Mouse (Mus musculus): Measurements from ENCODE around the gene Zfp629. TPM values are rescaled to one million over a fixed set of nuclear protein-coding genes. Genes with fewer than 3 reads are reported as not detected.
"Not testable (repeated sequence)": the region's sequence is repeated elsewhere in the genome, so short reads cannot be mapped to it uniquely, and the experiment has no call there.

The Zfp629 gene
- polyA plus RNA-seq, 1 experiment from 2014 or later = 9.6 TPM

- no peak overlapping the region for H3K27ac ChIP-seq (ENCODE audit: low read length)
- peaks cover 5% of the 10 kb centered on the region; the same call in 1 of the 2 replicates for H3K4me1 ChIP-seq (ENCODE audit: control insufficient read depth, insufficient read depth, low read length)
- H3K4me3 ChIP-seq (ENCODE audit: low read length) = no peak overlapping the region
- ATAC-seq (replicated peaks; ENCODE audit: extremely low read depth, insufficient read depth, low FRiP score) = no peak
- no peak overlapping the region for H3K4me2 ChIP-seq (ENCODE audit: low read depth, low read length)
- no peaks in the 10 kb centered on the region for H3K36me3 ChIP-seq (ENCODE audit: control insufficient read depth, insufficient read depth)
- H3K27me3 ChIP-seq (ENCODE audit: control insufficient read depth, insufficient read depth, low read length) = no peaks in the 10 kb centered on the region; the same call in 1 of the 2 replicates
- no peak overlapping the region for H3K9ac ChIP-seq (ENCODE audit: low read length)
- WGBS = 74% methylated on average over 6 of the region's 6 CpGs
- H3K9me3 ChIP-seq (replicated peaks; ENCODE audit: control insufficient read depth, low read length) = no peaks in the 10 kb centered on the region
Measured at GRCm38 (mm10) chr7:127649206-127649605, 33.6 kb upstream of the Zfp629 start.

DNA sequence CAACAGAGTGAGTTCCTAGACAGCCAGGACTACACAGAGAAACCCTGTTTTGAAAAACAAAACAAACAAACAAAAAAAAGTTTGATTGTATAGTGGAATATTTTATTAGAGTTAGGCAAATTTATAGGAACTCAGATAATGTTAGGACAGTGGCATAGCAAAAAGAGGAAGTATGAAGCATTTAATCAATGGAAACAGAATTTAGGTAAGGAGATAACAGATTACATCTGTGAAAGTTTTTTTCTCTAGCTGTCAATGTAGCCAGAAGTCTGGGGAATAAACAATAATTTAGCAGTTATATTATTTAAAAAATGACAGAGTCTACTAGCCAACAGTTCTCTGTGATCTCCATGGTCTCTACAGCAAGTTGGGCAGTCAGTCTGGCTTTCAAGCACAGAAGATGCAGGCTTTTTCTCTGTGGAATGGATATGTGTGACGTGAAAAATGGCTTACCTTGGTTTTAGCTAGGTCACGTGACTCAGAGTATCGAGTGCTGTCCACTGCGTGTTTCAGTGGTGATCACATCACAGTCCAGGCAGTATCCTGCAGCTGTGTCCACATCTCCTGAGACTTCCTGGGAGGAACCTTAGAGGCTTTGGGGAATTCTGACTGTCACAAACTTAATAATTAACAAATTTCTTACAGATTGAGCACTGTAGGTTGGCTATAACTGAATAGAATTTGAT, 33.1 kb upstream of the Zfp629 start:
- WGBS = 63% methylated on average over 4 of the region's 4 CpGs
- H3K27ac ChIP-seq (ENCODE audit: low read length) = no peak overlapping the region
- H3K4me3 ChIP-seq (ENCODE audit: low read length) = no peak overlapping the region
- no peak overlapping the region for H3K9ac ChIP-seq (ENCODE audit: low read length)
- no peaks in the 10 kb centered on the region for H3K9me3 ChIP-seq (replicated peaks; ENCODE audit: control insufficient read depth, low read length)
- no peaks in the 10 kb centered on the region for H3K36me3 ChIP-seq (ENCODE audit: control insufficient read depth, insufficient read depth)
- no peaks in the 10 kb centered on the region; the same call in 1 of the 2 replicates for H3K27me3 ChIP-seq (ENCODE audit: control insufficient read depth, insufficient read depth, low read length)
- no peak overlapping the region for H3K4me2 ChIP-seq (ENCODE audit: low read depth, low read length)
- ATAC-seq (replicated peaks; ENCODE audit: extremely low read depth, insufficient read depth, low FRiP score) = no peak
- H3K4me1 ChIP-seq (ENCODE audit: control insufficient read depth, insufficient read depth, low read length) = peaks cover 5% of the 10 kb centered on the region; the same call in 1 of the 2 replicates

GRCm38 (mm10) chr7:127647576-127647975, 32.0 kb upstream of the Zfp629 start:
- H3K4me3 ChIP-seq (ENCODE audit: low read length); H3K9ac ChIP-seq (ENCODE audit: low read length); H3K4me1 ChIP-seq (ENCODE audit: control insufficient read depth, insufficient read depth, low read length); H3K27ac ChIP-seq (ENCODE audit: low read length); H3K27me3 ChIP-seq (ENCODE audit: control insufficient read depth, insufficient read depth, low read length); H3K9me3 ChIP-seq (replicated peaks; ENCODE audit: control insufficient read depth, low read length); H3K36me3 ChIP-seq (ENCODE audit: control insufficient read depth, insufficient read depth); H3K4me2 ChIP-seq (ENCODE audit: low read depth, low read length); ATAC-seq (replicated peaks; ENCODE audit: extremely low read depth, insufficient read depth, low FRiP score): not testable (repeated sequence)
- WGBS = 88% methylated on average over 7 of the region's 7 CpGs

DNA sequence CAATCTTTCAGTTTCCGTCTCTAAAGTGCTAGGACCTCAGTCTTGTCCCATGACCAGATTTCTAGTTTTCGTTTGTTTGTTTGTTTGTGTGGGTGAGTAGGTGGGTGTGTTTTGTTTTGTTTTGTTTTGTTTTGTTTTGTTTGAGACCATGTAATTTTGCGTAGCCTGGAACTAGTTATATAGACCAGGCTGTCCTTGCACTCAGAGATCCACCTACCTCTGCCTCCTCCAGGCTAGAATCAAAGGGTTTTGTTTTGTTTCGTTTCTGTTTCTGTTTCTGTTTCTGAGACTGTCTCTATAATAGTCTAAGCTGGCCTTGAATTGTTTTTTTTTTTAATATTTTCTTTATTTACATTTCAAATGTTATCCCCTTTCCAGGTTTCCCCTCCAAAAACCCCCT, 30.8 kb upstream of the Zfp629 start:
- Histone ChIP-seq H3K9me3 (replicated peaks; ENCODE audit: control insufficient read depth, low read length) (no peaks in the 10 kb centered on the region), H3K27ac (ENCODE audit: low read length) (no peak overlapping the region), H3K4me1 (ENCODE audit: control insufficient read depth, insufficient read depth, low read length) (no peaks in the 10 kb centered on the region), H3K4me2 (ENCODE audit: low read depth, low read length) (no peak overlapping the region), H3K4me3 (ENCODE audit: low read length) (no peak overlapping the region), H3K36me3 (ENCODE audit: control insufficient read depth, insufficient read depth) (no peaks in the 10 kb centered on the region), H3K9ac (ENCODE audit: low read length) (no peak overlapping the region), H3K27me3 (ENCODE audit: control insufficient read depth, insufficient read depth, low read length) (no peaks in the 10 kb centered on the region; the same call in 1 of the 2 replicates)
- no peak for ATAC-seq (replicated peaks; ENCODE audit: extremely low read depth, insufficient read depth, low FRiP score)
- WGBS = 77% methylated on average over 4 of the region's 4 CpGs

GRCm38 (mm10) chr7:127642254-127642653, 26.7 kb upstream of the Zfp629 start:
- Histone ChIP-seq H3K9ac (ENCODE audit: low read length) (no peak overlapping the region), H3K4me1 (ENCODE audit: control insufficient read depth, insufficient read depth, low read length) (0 out of 2 replicates have a peak, but pooled peaks cover 2% of the 10 kb centered on the region), H3K4me2 (ENCODE audit: low read depth, low read length) (no peak overlapping the region), H3K27ac (ENCODE audit: low read length) (no peak overlapping the region), H3K27me3 (ENCODE audit: control insufficient read depth, insufficient read depth, low read length) (no peaks in the 10 kb centered on the region), H3K4me3 (ENCODE audit: low read length) (no peak overlapping the region), H3K36me3 (ENCODE audit: control insufficient read depth, insufficient read depth) (no peaks in the 10 kb centered on the region), H3K9me3 (replicated peaks; ENCODE audit: control insufficient read depth, low read length) (no peaks in the 10 kb centered on the region)
- WGBS = 64% methylated on average over 4 of the region's 4 CpGs
- no peak for ATAC-seq (replicated peaks; ENCODE audit: extremely low read depth, insufficient read depth, low FRiP score)

GRCm38 (mm10) chr7:127641260-127641659, 25.7 kb upstream of the Zfp629 start:
- Histone ChIP-seq H3K36me3 (ENCODE audit: control insufficient read depth, insufficient read depth) (no peaks in the 10 kb centered on the region), H3K4me2 (ENCODE audit: low read depth, low read length) (no peak overlapping the region), H3K4me3 (ENCODE audit: low read length) (no peak overlapping the region), H3K27ac (ENCODE audit: low read length) (no peak overlapping the region), H3K9ac (ENCODE audit: low read length) (no peak overlapping the region), H3K27me3 (ENCODE audit: control insufficient read depth, insufficient read depth, low read length) (no peaks in the 10 kb centered on the region), H3K4me1 (ENCODE audit: control insufficient read depth, insufficient read depth, low read length) (0 out of 2 replicates have a peak, but pooled peaks cover 4% of the 10 kb centered on the region), H3K9me3 (replicated peaks; ENCODE audit: control insufficient read depth, low read length) (no peaks in the 10 kb centered on the region)
- no peak for ATAC-seq (replicated peaks; ENCODE audit: extremely low read depth, insufficient read depth, low FRiP score)
- WGBS = 24% methylated on average over 4 of the region's 4 CpGs

GRCm38 (mm10) chr7:127636963-127637362, 21.4 kb upstream of the Zfp629 start:
- Histone ChIP-seq H3K9ac (ENCODE audit: low read length) (peak overlapping the region; percentile 79), H3K27me3 (ENCODE audit: control insufficient read depth, insufficient read depth, low read length) (no peaks in the 10 kb centered on the region), H3K36me3 (ENCODE audit: control insufficient read depth, insufficient read depth) (no peaks in the 10 kb centered on the region), H3K27ac (ENCODE audit: low read length) (no peak overlapping the region), H3K4me1 (ENCODE audit: control insufficient read depth, insufficient read depth, low read length) (0 out of 2 replicates have a peak, but pooled peaks cover 4% of the 10 kb centered on the region), H3K4me3 (ENCODE audit: low read length) (peak overlapping the region; percentile 70), H3K4me2 (ENCODE audit: low read depth, low read length) (peak overlapping the region; percentile 76), H3K9me3 (replicated peaks; ENCODE audit: control insufficient read depth, low read length) (no peaks in the 10 kb centered on the region)
- peak; percentile 82 for ATAC-seq (replicated peaks; ENCODE audit: extremely low read depth, insufficient read depth, low FRiP score)
- under 1% methylated on average over 27 of the region's 27 CpGs for WGBS

DNA sequence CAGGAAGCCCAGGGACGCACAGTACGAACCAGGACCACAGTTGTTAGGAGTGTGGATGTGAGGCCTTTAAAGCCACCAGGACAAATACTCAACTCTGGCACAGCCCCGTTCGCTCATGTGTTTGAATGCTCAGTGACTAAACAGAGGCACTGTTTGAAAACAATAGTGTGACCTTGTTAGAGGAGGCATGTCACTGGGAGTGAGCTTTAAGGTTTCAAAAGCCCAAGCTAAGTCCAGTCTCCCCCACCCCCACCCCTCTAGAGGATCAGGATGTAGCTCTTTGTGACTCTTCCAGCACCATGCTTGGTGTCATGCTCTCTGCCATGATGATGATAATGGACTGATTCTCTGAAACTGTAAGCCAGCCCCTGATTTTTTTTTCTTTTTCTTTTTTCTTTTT, 15.8 kb upstream of the Zfp629 start:
- no peaks in the 10 kb centered on the region for H3K36me3 ChIP-seq (ENCODE audit: control insufficient read depth, insufficient read depth)
- ATAC-seq (replicated peaks; ENCODE audit: extremely low read depth, insufficient read depth, low FRiP score) = no peak
- H3K4me3 ChIP-seq (ENCODE audit: low read length) = no peak overlapping the region
- H3K27me3 ChIP-seq (ENCODE audit: control insufficient read depth, insufficient read depth, low read length) = no peaks in the 10 kb centered on the region
- H3K4me1 ChIP-seq (ENCODE audit: control insufficient read depth, insufficient read depth, low read length) = no peaks in the 10 kb centered on the region
- H3K4me2 ChIP-seq (ENCODE audit: low read depth, low read length) = no peak overlapping the region
- no peak overlapping the region for H3K27ac ChIP-seq (ENCODE audit: low read length)
- no peak overlapping the region for H3K9ac ChIP-seq (ENCODE audit: low read length)
- no peaks in the 10 kb centered on the region for H3K9me3 ChIP-seq (replicated peaks; ENCODE audit: control insufficient read depth, low read length)
- 80% methylated on average over 4 of the region's 4 CpGs for WGBS

- no peak for ATAC-seq (replicated peaks; ENCODE audit: extremely low read depth, insufficient read depth, low FRiP score)
- Histone ChIP-seq H3K36me3 (ENCODE audit: control insufficient read depth, insufficient read depth) (no peaks in the 10 kb centered on the region), H3K4me1 (ENCODE audit: control insufficient read depth, insufficient read depth, low read length) (no peaks in the 10 kb centered on the region), H3K9me3 (replicated peaks; ENCODE audit: control insufficient read depth, low read length) (no peaks in the 10 kb centered on the region), H3K4me2 (ENCODE audit: low read depth, low read length) (no peak overlapping the region), H3K4me3 (ENCODE audit: low read length) (no peak overlapping the region), H3K27ac (ENCODE audit: low read length) (no peak overlapping the region), H3K27me3 (ENCODE audit: control insufficient read depth, insufficient read depth, low read length) (no peaks in the 10 kb centered on the region), H3K9ac (ENCODE audit: low read length) (no peak overlapping the region)
- WGBS = 68% methylated on average over 5 of the region's 5 CpGs
Measured at GRCm38 (mm10) chr7:127628646-127629045, 13.0 kb upstream of the Zfp629 start.
